Mouse (Mus musculus): Measurements from ENCODE around the gene Polr3g.
"Not testable (repeated sequence)": the region's sequence is repeated elsewhere in the genome, so short reads cannot be mapped to it uniquely, and the experiment has no call there.

Gene Polr3g

DNA sequence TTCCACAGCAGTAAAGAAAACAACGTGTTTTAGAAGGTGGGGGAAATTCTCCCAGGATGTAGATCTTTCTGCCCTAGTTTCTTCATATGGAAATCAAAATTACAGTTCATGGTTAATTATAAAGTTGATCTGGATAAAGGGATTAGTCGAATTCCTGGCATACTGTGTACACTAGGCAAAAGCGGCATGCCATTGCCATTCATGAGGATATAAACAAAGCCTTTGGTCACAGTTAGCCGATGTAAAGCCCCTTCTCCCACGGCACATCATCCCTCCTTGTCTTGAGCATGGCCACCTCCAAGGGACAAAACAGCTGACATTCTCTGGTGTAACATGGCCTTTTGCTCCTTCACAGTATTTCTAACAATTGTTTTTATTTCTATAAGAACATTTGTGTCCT is 80.2 kb downstream of the Polr3g start:
- DNase-seq (ENCODE audit: low read depth) = no peak

DNA sequence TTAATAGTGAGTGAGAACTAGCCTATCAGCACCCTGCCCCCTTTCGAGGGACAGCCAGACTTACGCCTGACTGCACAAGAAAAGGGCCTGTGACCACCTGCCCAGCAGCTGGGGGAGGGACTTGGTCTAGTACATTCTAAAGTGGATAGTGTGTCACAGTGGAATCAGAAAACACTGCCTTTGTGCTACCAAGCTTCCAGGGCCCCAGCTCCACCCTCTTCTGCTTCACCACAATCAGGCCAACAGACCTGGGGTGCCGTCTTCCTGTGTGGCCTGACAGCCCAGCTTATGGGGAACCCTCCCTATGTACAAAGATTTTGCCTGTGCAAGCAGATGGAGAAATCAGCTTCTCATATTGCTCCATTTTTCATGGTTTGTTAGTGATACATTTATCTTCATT is 81.4 kb downstream of the Polr3g start:
- no peak for DNase-seq (ENCODE audit: low read depth)

DNA sequence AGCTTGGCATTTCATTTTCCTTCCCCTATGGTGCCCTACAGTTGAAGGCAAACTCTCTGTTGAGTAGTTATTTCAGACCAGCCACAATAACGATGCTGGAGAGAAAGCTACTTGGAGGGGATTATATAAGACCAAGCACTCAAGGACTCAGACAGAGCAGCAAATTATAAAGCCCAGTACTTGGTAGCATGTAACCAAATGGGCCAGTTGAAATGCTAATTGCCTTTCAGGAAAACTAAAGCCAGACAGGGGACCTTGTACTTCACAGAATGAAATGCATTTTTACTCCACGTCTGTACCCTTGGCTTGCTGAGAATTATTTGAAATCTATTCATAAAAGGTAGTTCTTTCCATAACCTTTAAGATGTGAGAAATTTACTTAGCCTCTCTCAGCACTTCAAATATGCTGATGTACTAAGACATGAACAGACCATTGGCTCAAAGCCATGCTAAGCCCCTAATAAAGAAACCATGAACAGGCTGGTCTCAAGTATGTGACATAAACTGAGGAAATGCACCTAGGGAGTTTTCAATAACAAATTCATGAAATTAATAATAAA is 82.1 kb downstream of the Polr3g start:
- DNase-seq (ENCODE audit: low read depth) = no peak

DNA sequence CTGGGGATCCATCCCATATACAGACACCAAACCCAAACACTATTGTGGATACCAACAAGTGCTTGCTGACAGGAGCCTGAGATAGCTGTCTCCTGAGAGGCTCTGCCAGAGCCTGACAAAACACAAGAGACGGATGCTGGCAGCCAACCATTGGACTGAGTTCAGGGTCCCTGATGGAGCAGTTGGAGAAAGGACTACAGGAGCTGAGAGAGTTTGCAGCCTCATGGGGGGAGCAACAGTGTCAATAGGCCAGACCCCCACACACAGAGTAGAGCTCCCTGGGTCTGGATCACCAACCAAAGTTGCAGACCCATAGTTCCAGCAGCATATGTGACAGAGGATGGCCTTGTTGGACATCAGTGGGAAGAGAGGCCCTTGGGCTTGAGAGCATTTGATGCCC is 83.0 kb downstream of the Polr3g start:
- not testable (repeated sequence) for DNase-seq (ENCODE audit: low read depth)
